Mouse (Mus musculus) E14TG2a.4 (cell line): ENCODE results near the gene Mfsd13b.

Experiments
- CTCF ChIP-seq: conservative IDR thresholded peaks from 2 replicates; pipeline ENCODE4 v1.5.1; 2014; ENCODE audit warnings: low read length
- NANOG ChIP-seq: IDR thresholded peaks from 2 replicates; pipeline ENCODE4 v1.6.1; 2014; ENCODE audit warnings: borderline replicate concordance, low read length, mixed read lengths
- POU5F1 ChIP-seq: IDR thresholded peaks from 2 replicates; pipeline ENCODE4 v1.6.1; 2014; ENCODE audit warnings: low read length, borderline replicate concordance

- TF ChIP-seq CTCF, result no peak
- no peak for TF ChIP-seq POU5F1
- TF ChIP-seq NANOG, result no peak
Measured at GRCm38 (mm10) chr7:121040595-121040994, 58.3 kb downstream of the Mfsd13b start.
